Mouse (Mus musculus) left cerebral cortex, postnatal 25 days (tissue): Measurements from ENCODE around the gene Tigd4. TPM values are rescaled to one million over a fixed set of nuclear protein-coding genes. Genes with fewer than 3 reads are reported as not detected.

ENCODE experiments used
- total RNA-seq, 2 experiments: library from RNA; stranded (reverse); gene quantifications; 2 replicates each; pipeline ENCODE4 v1.2.3; 2021

Tigd4 gene
- total RNA-seq, 2 experiments from 2014 or later = 0.11 TPM; not detected in 1

Other genes with a start within 250 kb of the Tigd4 start
- gene Fhdc1, start 113.1 kb upstream of the Tigd4 start, total RNA-seq = 1 to 10 TPM; 3.7 to 4.0 TPM
- 10 to 100 TPM; 17.3 to 19.4 TPM for gene Arfip1, start 10.9 kb upstream of the Tigd4 start, total RNA-seq
- gene Tmem154, start 72.6 kb downstream of the Tigd4 start, total RNA-seq = under 1 TPM; 0.69 to 0.71 TPM
- 100 to 1,000 TPM; 265 to 269 TPM for gene Fbxw7, start 221.7 kb downstream of the Tigd4 start, total RNA-seq